In genomic region chr4:148160436-148161390, GRCm38 (mm10) we compare ENCODE assay signal across 8 mouse cellular contexts. TPM values are rescaled to one million over a fixed set of nuclear protein-coding genes. Genes with fewer than 3 reads are reported as not detected.
DNase-seq lines count a peak whose midpoint lies in the region; ATAC-seq lines count a peak whose summit lies in the region.

Gene Fbxo44 (minus strand): TSS chr4:148160482.
Gene Fbxo2 (plus strand): TSS chr4:148160621.

- 1% methylated on average over 43 of the region's 43 CpGs for WGBS in intestine, embryonic 15.5 days

- H3K4me2 ChIP-seq in intestine, embryonic 15.5 days (replicated peaks), result peak within 1 kb of the TSS; percentile 99

- DNase-seq in kidney, adult 8-10 months, result peak; percentile 32 to 50
- no peak for DNase-seq in kidney, adult 18-20 months
- DNase-seq in MN1 (ENCODE audit: low spot score) (peak; percentile 79), liver (peak; percentile 22)
- DNase-seq in cerebellum, postnatal 25 days, result peak; percentile 73 to 79
- DNase-seq in right cerebral cortex, postnatal 10 days (ENCODE audit: low spot score in 2 of 2), result peak; percentile 69 to 70
- DNase-seq in spleen, adult 12 weeks (ENCODE audit: low spot score), result no peak

- H3K9me3 ChIP-seq in intestine, embryonic 15.5 days, result no peaks in the 10 kb centered on the region

- H3K27ac ChIP-seq in intestine, embryonic 15.5 days, result peak within 1 kb of the TSS; percentile 44; the same call in 1 of the 2 replicates

- H3K27me3 ChIP-seq in intestine, embryonic 15.5 days (replicated peaks), result peaks cover 60% of the 10 kb centered on the region

- H3K4me3 ChIP-seq in intestine, embryonic 15.5 days (replicated peaks), result peak within 1 kb of the TSS; percentile 58

- H3K4me1 ChIP-seq in intestine, embryonic 15.5 days (replicated peaks), result peaks cover 32% of the 10 kb centered on the region

- H3K36me3 ChIP-seq in intestine, embryonic 15.5 days, result no peaks in the 10 kb centered on the region

- peak; percentile 69 for ATAC-seq in intestine, embryonic 15.5 days

- peak within 1 kb of the TSS; percentile 60 for H3K9ac ChIP-seq in intestine, embryonic 15.5 days

RNA-seq across cellular contexts. Expression of gene Fbxo44, which starts in this region (rescaled TPM):
- polyA plus RNA-seq in intestine, embryonic 15.5 days (2015; fragmentation: Nextera tagmentation; extraction: Ambion mirVana), result 6.8 and 7.2 TPM in 2 replicates

RNA-seq across cellular contexts. Expression of gene Fbxo2, which starts in this region (rescaled TPM):
- 0.51 and 0.58 TPM in 2 replicates for polyA plus RNA-seq in intestine, embryonic 15.5 days (2015; fragmentation: Nextera tagmentation; extraction: Ambion mirVana)

Comparison
In these comparisons a context has a peak if more than half of its experiments do, and no peak if none do; other contexts are left out.
1. DNase-seq: peak in kidney, adult 8-10 months (2 of 2), MN1 (single experiment), cerebellum, postnatal 25 days (2 of 2), liver (single experiment) and right cerebral cortex, postnatal 10 days (2 of 2); none in kidney, adult 18-20 months (single experiment) and spleen, adult 12 weeks (single experiment).